Mouse (Mus musculus) left cerebral cortex, adult 2 months (tissue): ENCODE data around the gene Gm15737. TPM values are rescaled to one million over a fixed set of nuclear protein-coding genes. Genes with fewer than 3 reads are reported as not detected.

Source experiments
- DNase-seq, 2 experiments: peaks; one replicate each; pipeline ENCODE4 v3.0.0; 2021 to 2022; ENCODE audit warnings: low spot score in 2 of 2, mixed read lengths in 1 of 2; ENCODE audit errors: extremely low spot score in 1 of 2
- H3K27ac ChIP-seq: fragments of 200-600 bp; 2 replicates; pipeline ENCODE4 v1.8.1; 2022
- H3K4me3 ChIP-seq: fragments of 200-600 bp; 2 replicates; pipeline ENCODE4 v1.8.1; 2022
- CTCF ChIP-seq: fragments of 200-600 bp; IDR thresholded peaks from 2 replicates; pipeline ENCODE4 v1.8.1; 2022; ENCODE audit warnings: antibody characterized with exemption, mild to moderate bottlenecking, moderate library complexity
- intact Hi-C: fragments of 180-260 bp; cut with DNase I; formaldehyde crosslinking; loops from one replicate; pipeline ENCODE4 v1.15.1; 2025
- long read RNA-seq, 2 experiments: library from polyadenylated mRNA; stranded (forward); transcript quantifications; one replicate each; pipeline ENCODE4 v2.0.0; 2021; ENCODE audit warnings: borderline mapping rate in 2 of 2
- total RNA-seq, 2 experiments: library from RNA; stranded (reverse); gene quantifications; 2 replicates each; pipeline ENCODE4 v1.2.3; 2021

Gm15737 gene
- not detected for total RNA-seq
- long read RNA-seq, experiment 1: 0 reads
- long read RNA-seq, experiment 2: 0 reads

DNA sequence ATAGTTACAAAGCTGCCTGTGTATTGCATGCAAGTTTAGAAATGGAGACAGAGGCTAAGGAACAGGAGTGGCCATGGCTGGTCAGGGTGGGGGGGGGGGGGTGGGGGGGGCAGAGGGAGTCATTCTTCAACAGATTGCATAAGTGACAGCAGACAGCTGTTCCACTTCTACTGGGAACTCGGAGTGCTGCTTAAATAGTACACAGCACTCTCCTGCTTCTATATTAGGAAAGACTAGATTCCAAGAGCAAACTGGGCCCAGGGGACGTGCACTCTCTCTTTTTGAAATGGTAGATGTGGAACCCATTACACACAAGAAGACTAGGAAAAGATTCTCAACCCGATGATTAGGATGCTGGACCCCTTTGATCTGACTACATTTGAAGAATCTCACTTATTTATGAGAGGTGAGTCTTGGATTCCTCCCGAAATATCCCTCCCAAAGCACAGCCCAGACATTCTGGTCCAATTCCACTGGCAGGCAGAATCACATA, at the start of gene Gm15737:
Gene Gm15737, plus strand, starts transcription at position 269 of the 493 bp plus-strand sequence.
- no peak for TF ChIP-seq CTCF
- Histone ChIP-seq H3K27ac (peak within 1 kb of the TSS; percentile 64), H3K4me3 (no peak within 1 kb of the TSS)
- intact Hi-C loops: no loop called here
- DNase-seq: no peak

DNA sequence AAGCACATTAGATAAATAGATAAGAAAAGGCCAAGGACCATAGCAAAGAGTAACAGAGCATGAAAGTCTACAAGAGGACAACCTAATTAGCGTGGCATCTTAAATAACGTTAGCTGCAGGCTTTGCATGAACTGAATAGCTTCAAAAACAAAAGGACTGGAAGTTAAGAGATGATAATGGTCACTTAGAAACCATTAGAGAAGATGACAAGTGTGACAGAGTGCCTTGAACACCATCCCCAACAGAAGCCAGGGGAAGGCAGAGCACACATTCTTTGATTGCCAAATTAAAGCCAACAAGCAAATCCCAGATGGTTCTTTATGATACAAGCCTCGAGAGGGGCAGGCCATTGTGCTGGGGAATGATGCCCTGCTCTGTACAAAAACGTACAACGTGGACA, 47.6 kb upstream of the Gm15737 start:
- H3K4me3 ChIP-seq: no peak overlapping the region
- intact Hi-C loops: no loop called here
- TF ChIP-seq CTCF: no peak
- H3K27ac ChIP-seq: no peak overlapping the region
- DNase-seq: no peak

DNA sequence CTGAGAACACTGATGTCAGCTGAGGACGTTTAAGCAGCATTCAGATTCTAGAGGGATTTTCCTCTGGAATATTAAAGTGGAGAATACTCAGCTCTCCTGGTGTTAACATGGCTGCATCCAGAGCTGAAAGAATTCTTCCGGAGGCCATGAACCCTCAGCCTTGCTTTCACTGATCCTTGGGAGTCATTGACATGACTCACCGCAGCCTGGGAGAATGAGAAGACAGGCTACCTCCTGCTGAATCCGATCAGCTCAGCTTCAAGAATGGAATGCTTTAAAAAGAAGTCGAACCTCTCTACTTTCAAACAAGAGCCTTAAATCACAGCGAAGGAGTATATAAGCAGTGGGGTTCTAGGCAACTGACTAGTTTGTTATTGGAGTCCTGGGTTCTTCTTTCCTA, 47.2 kb upstream of the Gm15737 start:
- intact Hi-C loops: no loop called here
- Histone ChIP-seq H3K4me3 (no peak overlapping the region), H3K27ac (no peak overlapping the region)
- TF ChIP-seq CTCF: no peak
- no peak for DNase-seq

DNA sequence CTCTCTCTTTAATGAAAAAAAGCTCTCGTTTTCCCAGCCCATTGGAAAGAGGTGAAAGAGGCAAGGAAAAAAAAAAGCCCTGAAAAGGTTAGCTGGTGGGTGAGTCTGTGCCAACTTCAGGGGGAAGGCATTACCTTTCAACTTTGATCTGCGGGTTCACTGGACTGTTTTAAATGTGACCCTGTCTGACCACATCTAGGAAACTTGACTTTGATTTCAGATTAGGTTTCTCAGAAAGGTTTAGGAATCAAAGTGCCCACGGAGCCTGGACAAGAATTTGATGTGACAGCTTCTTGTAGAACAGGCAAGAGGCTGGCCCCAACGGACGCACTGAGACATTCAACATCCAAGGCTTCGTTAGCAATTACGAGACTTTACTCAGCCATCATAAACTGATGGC, 45.2 kb upstream of the Gm15737 start:
- Histone ChIP-seq H3K4me3 (no peak overlapping the region), H3K27ac (no peak overlapping the region)
- intact Hi-C loops: no loop called here
- no peak for TF ChIP-seq CTCF
- no peak for DNase-seq

DNA sequence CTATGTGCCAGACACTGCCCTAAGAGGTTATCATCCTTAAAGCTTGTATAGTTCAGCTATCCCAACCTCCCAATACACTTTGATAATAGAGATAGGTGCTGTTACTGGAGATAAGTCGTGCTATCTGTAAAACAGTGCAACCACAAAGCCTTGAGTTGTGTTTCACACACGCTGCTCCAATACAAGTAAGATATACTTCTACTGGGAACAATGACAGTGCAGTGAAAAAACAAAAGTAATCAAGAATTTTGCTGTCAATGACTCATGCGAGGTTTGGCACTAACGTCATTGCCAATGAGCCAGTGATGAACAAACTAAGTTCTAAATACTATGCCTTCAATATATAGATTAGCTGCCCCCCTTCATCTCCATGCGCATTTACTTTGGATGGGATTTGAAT, 42.6 kb upstream of the Gm15737 start:
- Histone ChIP-seq H3K27ac (no peak overlapping the region), H3K4me3 (no peak overlapping the region)
- TF ChIP-seq CTCF: no peak
- DNase-seq: no peak
- intact Hi-C loops: no loop called here

DNA sequence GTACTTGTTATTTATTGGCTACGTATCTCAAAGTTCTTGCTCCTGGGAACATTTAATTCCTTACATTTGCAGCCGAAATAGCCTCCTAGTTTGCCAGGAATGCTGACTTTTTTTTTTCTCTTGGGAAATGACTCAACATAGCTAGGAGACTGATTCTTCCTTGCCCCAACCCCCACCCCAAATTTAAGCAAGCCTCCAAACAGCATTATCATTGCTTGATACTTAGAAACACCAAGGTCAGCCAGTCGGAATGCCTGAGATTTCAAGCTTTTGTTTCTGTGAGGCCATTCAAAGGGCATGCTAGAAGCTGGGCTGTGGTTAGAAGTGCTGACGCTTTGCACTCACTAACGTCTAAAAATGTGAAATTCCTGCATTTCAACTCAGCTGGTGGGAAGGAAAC, 41.8 kb upstream of the Gm15737 start:
- Histone ChIP-seq H3K27ac (no peak overlapping the region), H3K4me3 (no peak overlapping the region)
- no peak for DNase-seq
- TF ChIP-seq CTCF: no peak
- intact Hi-C loops: no loop called here

DNA sequence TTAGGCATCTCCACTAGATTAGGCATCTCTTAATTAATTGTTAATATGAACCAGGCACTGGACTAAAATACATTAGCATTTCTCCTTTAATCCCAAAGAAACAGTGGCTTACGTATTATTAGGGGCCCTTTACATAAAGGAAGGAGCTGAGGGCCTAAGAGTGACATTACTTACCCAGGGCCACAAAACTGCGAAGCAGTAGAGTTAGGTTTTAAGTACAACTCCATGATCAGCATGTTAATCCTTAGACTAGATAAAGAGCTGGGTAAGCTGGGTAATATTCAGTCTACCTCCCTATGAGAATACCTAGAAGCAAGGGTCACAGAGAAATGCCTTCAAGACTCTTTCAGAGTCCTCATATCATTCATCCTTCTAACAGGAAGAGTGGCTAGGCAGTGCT, 40.0 kb upstream of the Gm15737 start:
- no peak overlapping the region for H3K4me3 ChIP-seq
- DNase-seq: no peak
- TF ChIP-seq CTCF: no peak
- intact Hi-C loops: no loop called here
- no peak overlapping the region for H3K27ac ChIP-seq

DNA sequence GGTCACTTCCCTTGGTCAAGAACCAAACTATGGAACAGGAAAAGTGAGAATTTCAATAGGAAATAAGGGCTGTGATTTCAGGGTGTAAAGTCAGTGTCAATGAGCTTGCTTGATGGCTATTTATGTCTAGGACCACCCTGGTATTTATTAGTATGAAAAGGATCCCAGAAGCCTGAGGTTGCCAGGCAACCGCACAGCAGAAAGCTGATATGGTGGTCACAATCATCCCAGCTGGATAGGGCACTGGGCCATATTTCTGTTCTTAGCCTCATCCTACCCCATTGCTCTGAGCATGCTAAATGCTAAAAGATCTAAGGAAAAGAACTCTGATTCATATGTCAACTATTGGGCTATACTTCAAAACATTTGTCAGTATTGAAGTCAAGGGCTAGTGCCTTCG, 38.1 kb upstream of the Gm15737 start:
- no peak for TF ChIP-seq CTCF
- H3K27ac ChIP-seq: no peak overlapping the region
- no peak overlapping the region for H3K4me3 ChIP-seq
- no peak for DNase-seq
- intact Hi-C loops: no loop called here

DNA sequence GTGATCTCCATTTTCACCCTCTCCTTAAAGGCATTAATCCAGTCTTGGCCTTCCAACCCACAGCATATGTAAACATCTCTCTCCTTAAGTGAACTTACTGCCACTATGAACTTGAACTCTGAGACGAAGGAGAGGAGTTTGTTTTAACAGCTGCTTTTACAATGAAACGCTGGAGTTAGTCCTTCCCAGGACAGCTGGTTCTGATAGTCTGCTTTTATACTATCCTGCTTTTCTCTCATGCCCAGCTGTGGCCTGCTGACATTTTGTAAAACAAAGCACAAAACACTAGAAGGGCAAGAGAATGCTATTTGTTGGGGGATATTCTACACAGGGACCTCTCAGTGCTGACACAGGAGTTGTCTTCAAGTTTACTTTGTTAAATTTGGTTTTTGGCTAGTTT, 27.2 kb upstream of the Gm15737 start:
- intact Hi-C loops: no loop called here
- no peak for DNase-seq
- TF ChIP-seq CTCF: no peak

DNA sequence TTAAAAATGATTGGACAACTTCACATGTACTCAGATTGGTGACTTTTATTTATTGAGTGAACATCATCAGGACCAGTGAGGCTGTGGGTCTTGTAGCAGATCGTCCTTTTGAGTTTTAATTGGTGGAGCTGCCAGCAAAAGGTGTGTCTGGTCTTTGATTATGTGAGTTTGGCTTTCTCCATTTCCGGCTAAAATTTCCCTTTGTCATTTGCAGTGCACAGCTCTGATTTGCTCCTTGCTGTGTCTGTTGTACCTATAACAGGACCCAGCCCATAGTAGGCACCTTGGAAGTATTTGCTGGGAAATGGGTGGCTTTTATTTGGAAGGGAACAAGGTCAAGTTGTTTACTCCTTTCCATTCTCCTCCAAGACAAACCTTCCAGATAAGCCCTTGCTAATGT, 25.7 kb upstream of the Gm15737 start:
- intact Hi-C loops: no loop called here
- H3K4me3 ChIP-seq: no peak overlapping the region
- TF ChIP-seq CTCF: no peak
- no peak for DNase-seq
- H3K27ac ChIP-seq: no peak overlapping the region

More for the DNA sequence above, 27.2 kb upstream of the Gm15737 start:
- Histone ChIP-seq H3K4me3 (no peak overlapping the region), H3K27ac (no peak overlapping the region)

DNA sequence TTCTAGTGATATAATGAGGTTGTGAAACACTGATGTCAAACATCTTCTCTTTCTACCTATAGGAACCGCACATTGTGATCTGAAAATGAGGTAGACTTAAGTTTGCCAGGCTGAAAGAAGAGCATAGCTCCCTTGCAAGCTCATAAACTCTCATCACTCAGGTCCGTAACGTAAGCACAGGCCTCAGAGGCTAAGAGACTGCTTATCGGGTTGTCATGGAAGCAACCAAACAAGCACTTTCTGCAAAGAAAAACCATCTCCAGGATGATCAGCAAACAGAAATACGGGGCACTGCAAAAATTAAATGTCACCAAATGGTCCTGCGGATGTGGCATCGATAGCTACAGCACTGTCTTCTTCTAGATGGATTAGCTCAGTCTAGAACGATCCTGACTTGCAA, 23.3 kb upstream of the Gm15737 start:
- no peak for DNase-seq
- no peak for TF ChIP-seq CTCF
- Histone ChIP-seq H3K27ac (no peak overlapping the region), H3K4me3 (no peak overlapping the region)
- intact Hi-C loops: no loop called here

DNA sequence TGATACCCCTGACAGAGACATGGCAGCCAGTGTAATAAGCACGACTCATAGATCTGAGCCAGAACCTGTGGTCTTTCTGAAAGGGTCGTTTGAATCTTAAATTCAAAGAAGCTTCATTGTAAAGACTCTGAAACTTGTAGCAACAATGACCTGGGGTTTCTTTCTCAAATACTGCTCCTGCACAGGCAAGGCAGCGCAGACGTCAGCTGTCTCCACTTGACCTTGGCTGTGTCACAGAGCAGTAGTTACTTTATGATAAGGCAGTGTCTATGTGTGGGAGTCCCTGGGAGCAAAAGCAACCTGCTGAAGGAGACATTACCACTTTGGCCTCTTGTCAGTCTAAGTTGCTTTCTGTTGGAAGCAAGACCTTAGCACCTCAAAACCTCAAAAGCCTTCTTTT, 22.5 kb upstream of the Gm15737 start:
- Histone ChIP-seq H3K4me3 (no peak overlapping the region), H3K27ac (no peak overlapping the region)
- no peak for DNase-seq
- intact Hi-C loops: no loop called here
- no peak for TF ChIP-seq CTCF

DNA sequence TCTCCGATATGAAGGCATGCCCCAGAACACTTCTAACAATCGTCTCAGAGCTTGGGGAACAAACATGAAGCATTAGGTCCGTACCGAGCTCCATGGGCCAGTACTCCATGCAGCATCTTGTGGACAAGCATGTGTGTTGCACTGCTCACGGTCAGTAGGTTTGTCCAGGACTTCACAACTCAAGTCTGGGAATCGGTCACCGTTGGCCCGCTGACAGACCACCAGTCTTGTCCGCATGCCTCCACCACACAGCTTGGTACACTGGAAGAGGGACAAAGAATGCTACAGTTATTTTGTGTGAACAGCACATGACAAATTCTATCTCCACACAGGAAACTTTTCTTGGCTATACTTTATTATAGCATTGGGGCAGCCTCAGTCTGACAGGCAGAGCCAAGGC, 19.9 kb upstream of the Gm15737 start:
- intact Hi-C loops: no loop called here
- no peak for DNase-seq
- no peak overlapping the region for H3K27ac ChIP-seq
- H3K4me3 ChIP-seq: no peak overlapping the region
- TF ChIP-seq CTCF: no peak

DNA sequence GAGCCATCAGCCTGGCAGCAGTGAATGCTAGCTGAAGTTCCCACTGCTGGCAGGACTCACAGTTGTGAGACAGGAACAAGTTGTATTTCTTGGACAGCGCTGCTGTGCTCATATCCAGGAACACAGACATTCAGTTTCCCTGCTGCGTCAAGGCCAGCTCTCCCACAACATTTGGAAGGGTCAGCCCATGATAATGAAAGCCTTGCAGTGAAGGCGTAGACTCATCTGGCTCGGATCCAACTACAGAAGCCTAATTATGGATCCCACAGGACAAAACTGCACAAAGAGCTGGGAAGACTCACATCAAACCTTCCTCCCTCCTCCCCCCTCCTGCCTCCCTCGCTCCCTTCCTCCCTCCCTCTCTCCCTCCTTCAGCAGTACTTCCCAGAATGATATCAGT, 18.9 kb upstream of the Gm15737 start:
- intact Hi-C loops: no loop called here
- H3K27ac ChIP-seq: no peak overlapping the region
- peak; percentile 35 to 50 for DNase-seq
- no peak overlapping the region for H3K4me3 ChIP-seq
- TF ChIP-seq CTCF: no peak
